Mouse (Mus musculus) Patski (cell line): ENCODE data around the gene Dbx2. TPM values are rescaled to one million over a fixed set of nuclear protein-coding genes. Genes with fewer than 3 reads are reported as not detected.

Source experiments
- ATAC-seq: fragments of 100-300 bp; one replicate; pipeline ENCODE4 v1.8.0; 2021
- CTCF ChIA-PET: fragments of 350-600 bp; sonication (Branson Sonifier 250); formaldehyde crosslinking; loops from one replicate; lab custom pipeline; 2022; ENCODE audit warnings: inconsistent platforms; lab: Charles Lee
- POLR2A ChIA-PET: fragments of 350-600 bp; sonication (Branson Sonifier 250); formaldehyde crosslinking; loops from one replicate; lab custom pipeline; 2022; ENCODE audit warnings: antibody characterized with exemption, inconsistent platforms; lab: Charles Lee
- DNase-seq: peaks from one replicate; pipeline ENCODE4 v3.0.0-alpha.2; 2011; ENCODE audit warnings: low read depth, low spot score
- H3K27me3 ChIP-seq: fragments of 371-371 bp; one replicate; pipeline ENCODE4 v1.5.1; 2021
- CTCF ChIP-seq: fragments of 100-300 bp; IDR thresholded peaks from one replicate; pipeline ENCODE4 v1.5.1; 2021
- in situ Hi-C: fragments of 300-500 bp; cut with MboI; formaldehyde crosslinking; loops from 3 replicates; pipeline ENCODE4 v1.11.1; 2018; ENCODE audit warnings: low pct_unique_long_range_greater_than_20kb, mixed read lengths
- polyA plus RNA-seq: library from polyadenylated mRNA; unstranded; gene quantifications from one replicate; pipeline ENCODE4 v1.2.3, GENCODE M21; 2021

Gene Dbx2
- polyA plus RNA-seq, 1 experiment from 2014 or later = not detected

DNA sequence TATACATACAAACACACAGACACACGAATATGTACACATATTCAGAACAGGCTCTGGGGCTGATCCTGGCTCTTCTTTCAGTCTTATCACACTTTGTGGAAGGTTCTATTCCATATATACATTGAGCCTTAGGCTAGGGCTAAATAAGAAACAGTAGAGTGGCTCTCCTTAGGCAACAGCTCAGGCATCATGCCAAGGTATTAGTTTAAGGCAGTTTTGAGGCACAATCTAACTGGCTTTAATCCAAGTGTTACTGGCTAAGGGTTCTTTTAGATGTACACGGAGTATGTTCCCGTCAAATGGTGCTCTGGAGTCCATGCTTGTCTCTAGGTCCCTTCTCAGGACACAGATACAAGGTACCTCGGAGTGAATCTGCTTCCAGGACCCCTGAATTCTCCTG lies 31.4 kb downstream of the Dbx2 start:
- in situ Hi-C loops = no loop called here
- POLR2A ChIA-PET = no interaction called here
- peaks cover 16% of the 10 kb centered on the region for H3K27me3 ChIP-seq
- ATAC-seq = no peak
- CTCF ChIA-PET = no interaction called here
- no peak for DNase-seq
- no peak for TF ChIP-seq CTCF

DNA sequence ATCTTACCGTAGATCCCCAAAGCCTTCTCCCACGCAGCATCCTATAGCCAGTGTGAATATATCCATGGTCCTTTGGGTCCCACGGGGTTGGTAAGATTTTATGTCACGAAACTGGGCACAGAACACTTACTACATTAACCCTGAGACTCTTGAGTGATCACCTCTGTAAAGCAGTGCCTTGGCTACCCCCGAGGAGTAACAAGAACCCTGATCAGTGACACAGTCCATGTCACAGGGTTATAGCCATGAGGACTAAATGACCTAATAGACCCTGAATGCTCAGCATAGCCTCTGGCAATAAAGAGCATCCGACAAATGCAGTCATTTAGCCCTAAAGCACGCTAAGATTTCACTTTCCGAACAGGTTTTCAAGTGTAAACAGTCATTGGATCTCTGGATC lies 33.0 kb downstream of the Dbx2 start:
- in situ Hi-C loops = no loop called here
- no peak for TF ChIP-seq CTCF
- POLR2A ChIA-PET = no interaction called here
- CTCF ChIA-PET = no interaction called here
- peaks cover 16% of the 10 kb centered on the region for H3K27me3 ChIP-seq
- DNase-seq (no peak), ATAC-seq (no peak)

DNA sequence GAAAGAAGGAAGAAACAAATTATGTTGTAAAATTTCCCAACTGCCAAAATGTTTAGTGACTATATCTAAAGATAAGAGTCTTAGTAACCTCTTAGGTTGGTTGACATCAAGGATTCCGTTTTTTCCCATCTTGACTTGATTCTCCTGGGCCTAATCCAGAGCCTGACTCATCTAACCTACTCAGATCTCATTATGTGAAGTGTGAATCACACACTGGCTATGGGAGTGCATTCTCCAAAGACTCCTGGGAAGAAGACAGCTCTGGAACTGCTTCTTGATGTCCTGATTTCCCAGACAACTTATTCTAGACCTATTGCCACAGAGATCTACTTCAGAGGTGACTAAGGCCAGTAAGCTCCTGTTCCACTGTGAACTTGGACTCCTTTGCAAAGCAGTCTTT lies 43.2 kb downstream of the Dbx2 start:
- DNase-seq (no peak), ATAC-seq (no peak)
- peaks cover 15% of the 10 kb centered on the region for H3K27me3 ChIP-seq
- TF ChIP-seq CTCF = no peak
- in situ Hi-C loops = no loop called here
- ChIA-PET POLR2A (no interaction called here), CTCF (no interaction called here)

GRCm38 (mm10) chr15:95601179-95601578 lies 54.6 kb downstream of the Dbx2 start:
- DNase-seq (no peak), ATAC-seq (no peak)
- TF ChIP-seq CTCF = no peak
- in situ Hi-C loops = no loop called here
- POLR2A ChIA-PET = no interaction called here
- CTCF ChIA-PET = interaction anchor here (1.3 kb wide), 1 partner anchor 97 kb away, joined by 3 read pairs; no protein-coding TSS in a partner anchor
- peaks cover 16% of the 10 kb centered on the region for H3K27me3 ChIP-seq

DNA sequence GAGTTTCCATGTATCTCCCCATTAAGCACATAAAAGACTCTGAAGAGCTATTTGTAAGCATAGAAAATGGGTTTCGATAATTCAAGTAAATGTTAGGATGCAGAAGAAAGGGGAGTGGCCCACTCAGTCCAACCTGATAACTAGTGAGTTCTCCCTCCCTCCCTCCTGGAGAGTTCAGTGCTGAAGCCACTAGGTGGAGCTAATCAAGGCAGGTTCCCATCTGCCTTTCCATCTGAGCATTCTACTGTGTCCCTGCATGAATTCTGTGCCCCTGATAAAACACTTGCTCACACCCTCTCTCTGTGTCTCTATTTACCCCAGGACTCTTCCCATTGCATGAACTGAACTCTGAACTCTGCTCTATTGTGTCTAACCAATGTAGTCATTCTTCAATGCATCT lies 57.1 kb downstream of the Dbx2 start:
- POLR2A ChIA-PET = no interaction called here
- TF ChIP-seq CTCF = peak; percentile 51
- no peak for DNase-seq
- in situ Hi-C loops = no loop called here
- no peak for ATAC-seq
- peaks cover 8% of the 10 kb centered on the region for H3K27me3 ChIP-seq
- CTCF ChIA-PET = interaction anchor here (1.0 kb wide), 1 partner anchor 51 kb away, joined by 3 read pairs; no protein-coding TSS in a partner anchor

GRCm38 (mm10) chr15:95586906-95587305 lies 68.9 kb downstream of the Dbx2 start:
- ATAC-seq = no peak
- DNase-seq = no peak
- ChIA-PET CTCF (no interaction called here), POLR2A (interaction anchor here (0.7 kb wide), 1 partner anchor 89 kb away, joined by 3 read pairs; no protein-coding TSS in a partner anchor)
- H3K27me3 ChIP-seq = peaks cover 43% of the 10 kb centered on the region
- no peak for TF ChIP-seq CTCF
- in situ Hi-C loops = no loop called here

DNA sequence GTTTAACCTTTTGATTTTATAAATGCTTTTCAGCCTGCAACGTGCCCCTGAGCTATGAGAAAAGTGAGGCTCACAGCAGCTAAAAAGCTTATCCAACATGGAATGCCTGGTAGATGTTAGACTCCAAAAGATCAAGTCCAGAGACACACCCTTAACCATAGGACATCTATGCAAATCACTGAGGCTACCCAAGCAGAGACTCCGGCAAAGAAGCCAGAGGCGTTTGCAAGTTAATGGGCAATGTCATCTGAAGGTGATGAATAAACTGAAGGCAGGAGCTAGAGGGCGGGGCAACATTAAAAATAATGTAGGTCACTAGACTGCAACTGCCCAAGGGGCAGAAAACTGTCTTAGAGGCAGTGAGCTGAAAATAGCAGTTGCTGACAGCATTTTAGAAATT lies 70.9 kb downstream of the Dbx2 start:
- POLR2A ChIA-PET = no interaction called here
- H3K27me3 ChIP-seq = peaks cover 47% of the 10 kb centered on the region
- CTCF ChIA-PET = interaction anchor here (1.0 to 1.3 kb wide), 3 partner anchors 9 to 816 kb away, joined by 3 to 4 read pairs (median 3); no protein-coding TSS in a partner anchor
- DNase-seq (no peak), ATAC-seq (no peak)
- TF ChIP-seq CTCF = no peak
- in situ Hi-C loops = no loop called here

- ChIA-PET POLR2A (no interaction called here), CTCF (interaction anchor here (0.7 to 3.3 kb wide), 3 partner anchors 11 to 806 kb away, joined by 3 to 21 read pairs (median 4); no protein-coding TSS in a partner anchor)
These were observed 81.1 kb downstream of the Dbx2 start for GRCm38 (mm10) chr15:95574661-95575060.

More at GRCm38 (mm10) chr15:95574661-95575060, 81.1 kb downstream of the Dbx2 start:
- no peak for DNase-seq
- H3K27me3 ChIP-seq = peaks cover 25% of the 10 kb centered on the region
- in situ Hi-C loops = loop anchor here (5.0 kb wide), 3 partner anchors 302 to 857 kb away; no protein-coding TSS in a partner anchor
- ATAC-seq = no peak
- peak; percentile 74 for TF ChIP-seq CTCF

Other genes with a start within 250 kb of the Dbx2 start
- 0.76 TPM for gene Nell2, start 127.4 kb downstream of the Dbx2 start, polyA plus RNA-seq
- 184 TPM for gene Ano6, start 134.9 kb upstream of the Dbx2 start, polyA plus RNA-seq